Mouse (Mus musculus): ENCODE measurements around the gene Tsg101. TPM values are rescaled to one million over a fixed set of nuclear protein-coding genes. Genes with fewer than 3 reads are reported as not detected.
A peak's percentile ranks its signal among the peaks of the same experiment; 100 is the strongest.

The Tsg101 gene
- total RNA-seq, 1 experiment from 2014 or later, result 51.0 TPM

GRCm38 (mm10) chr7:46880992-46881391, 38.8 kb downstream of the Tsg101 start:
- peak; percentile 80 for ATAC-seq (ENCODE audit: extremely low read depth, insufficient number of reproducible peaks, low FRiP score, poor library complexity, severe bottlenecking)

GRCm38 (mm10) chr7:46879851-46880250, 39.9 kb downstream of the Tsg101 start:
- no peak for ATAC-seq (ENCODE audit: extremely low read depth, insufficient number of reproducible peaks, low FRiP score, poor library complexity, severe bottlenecking)

DNA sequence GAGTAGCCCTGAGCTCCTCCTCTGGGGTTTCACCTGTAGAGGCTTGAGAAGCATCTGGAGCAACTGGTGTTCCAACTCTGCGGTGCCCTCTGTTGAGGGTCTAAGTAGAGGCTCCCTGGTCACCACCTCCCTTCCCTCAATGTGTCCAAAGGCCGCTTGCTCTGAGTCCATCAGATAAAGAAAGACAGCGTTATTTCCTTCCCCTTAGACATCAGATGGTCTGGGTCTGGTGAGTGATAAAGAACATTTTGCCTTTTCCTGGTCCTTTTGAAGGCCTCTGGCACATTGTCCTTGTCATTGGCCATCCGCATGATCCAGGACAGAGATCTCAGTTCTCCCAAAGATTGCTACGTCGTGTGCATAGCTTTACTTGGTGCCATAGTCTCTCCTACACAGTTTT, 42.5 kb downstream of the Tsg101 start:
- ATAC-seq (ENCODE audit: extremely low read depth, insufficient number of reproducible peaks, low FRiP score, poor library complexity, severe bottlenecking), result no peak

- ATAC-seq (ENCODE audit: extremely low read depth, insufficient number of reproducible peaks, low FRiP score, poor library complexity, severe bottlenecking), result no peak
These were observed 42.9 kb downstream of the Tsg101 start for GRCm38 (mm10) chr7:46876841-46877240.

DNA sequence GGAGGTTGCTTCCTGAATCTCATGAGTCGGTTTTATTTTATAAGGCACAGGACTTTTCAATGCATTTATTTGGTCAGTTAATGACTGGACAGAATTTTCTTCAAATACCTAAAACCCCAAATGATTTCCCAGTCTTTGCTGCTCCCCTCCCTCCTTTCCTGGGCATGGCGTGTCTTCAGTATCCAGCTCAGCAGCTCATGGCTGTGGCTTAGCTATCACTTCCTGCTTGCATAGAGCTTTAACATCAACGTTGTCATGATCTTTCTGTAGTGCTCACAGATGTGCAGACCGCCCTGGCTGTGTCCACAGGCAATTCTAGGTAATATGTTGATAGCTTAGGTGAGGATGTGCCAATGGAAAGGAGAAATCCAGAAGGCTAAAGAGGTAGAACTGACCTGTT, 47.8 kb downstream of the Tsg101 start:
- no peak for ATAC-seq (ENCODE audit: extremely low read depth, insufficient number of reproducible peaks, low FRiP score, poor library complexity, severe bottlenecking)

DNA sequence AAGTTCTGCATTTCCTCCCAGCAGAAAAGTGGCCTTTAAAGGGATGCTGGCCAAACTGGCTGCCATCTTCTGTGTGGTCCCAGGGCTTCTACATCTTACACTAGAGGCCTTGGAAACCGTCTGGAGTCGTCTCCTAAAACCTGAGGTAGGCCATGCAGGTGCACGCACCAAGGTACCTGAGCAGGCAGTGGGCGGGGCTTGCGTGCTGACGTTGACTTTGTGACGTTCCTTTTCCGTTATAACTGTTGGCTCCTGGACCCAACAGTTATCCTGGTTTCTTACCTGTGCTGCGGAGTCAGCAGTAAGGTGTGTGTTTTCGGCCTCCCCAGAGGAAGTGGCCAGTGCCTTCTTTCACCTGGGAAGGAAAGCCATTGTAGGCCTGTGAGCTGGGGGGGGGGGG, 58.8 kb downstream of the Tsg101 start, which contains the start of gene Ldhc:
Gene Ldhc (plus strand): TSS at position 208 of the 400 bp plus-strand sequence.
- no peak for ATAC-seq (ENCODE audit: extremely low read depth, insufficient number of reproducible peaks, low FRiP score, poor library complexity, severe bottlenecking)

DNA sequence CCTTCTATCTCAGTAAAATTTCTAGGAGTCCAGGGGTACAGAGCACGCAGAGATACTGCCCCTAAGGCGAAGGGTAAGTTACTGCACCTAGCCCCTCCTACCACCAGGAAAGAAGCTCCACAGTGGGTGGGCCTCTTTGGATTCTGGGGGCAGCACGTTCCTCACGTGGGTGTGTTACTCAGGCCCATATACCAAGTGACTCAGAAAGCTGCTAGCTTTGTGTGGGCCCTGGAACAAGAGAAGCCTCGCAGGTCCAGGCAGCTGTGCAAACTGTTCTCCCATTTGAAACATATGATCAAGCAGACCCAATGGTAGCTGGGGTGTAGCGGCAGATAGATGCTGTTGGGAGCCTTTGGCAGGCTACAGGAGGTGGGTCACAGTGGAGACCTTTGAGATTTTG, 60.7 kb downstream of the Tsg101 start:
- no peak for ATAC-seq (ENCODE audit: extremely low read depth, insufficient number of reproducible peaks, low FRiP score, poor library complexity, severe bottlenecking)

GRCm38 (mm10) chr7:46857436-46857835, 62.3 kb downstream of the Tsg101 start:
- ATAC-seq (ENCODE audit: extremely low read depth, insufficient number of reproducible peaks, low FRiP score, poor library complexity, severe bottlenecking), result no peak

- no peak for ATAC-seq (ENCODE audit: extremely low read depth, insufficient number of reproducible peaks, low FRiP score, poor library complexity, severe bottlenecking)
These were observed 63.8 kb downstream of the Tsg101 start for GRCm38 (mm10) chr7:46855866-46856560.

DNA sequence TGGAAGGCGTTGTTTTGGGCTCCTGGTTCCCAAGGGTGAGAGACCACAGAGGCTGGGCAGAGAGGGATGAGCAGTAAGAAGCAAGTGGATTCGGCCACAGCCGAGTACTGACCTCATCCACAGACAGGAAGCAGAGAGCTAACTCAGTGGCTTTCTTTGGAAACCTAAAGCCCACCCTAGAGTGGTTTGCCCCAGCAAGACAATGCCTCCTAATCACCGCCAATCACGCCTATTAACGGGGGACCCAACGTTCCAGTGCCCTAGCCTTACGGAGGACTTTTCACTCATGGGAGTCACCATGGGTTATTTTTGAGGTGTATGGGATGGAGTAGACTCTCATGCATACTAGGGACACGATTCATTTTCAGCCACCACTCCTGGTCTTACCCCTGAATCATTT, 66.4 kb downstream of the Tsg101 start:
- no peak for ATAC-seq (ENCODE audit: extremely low read depth, insufficient number of reproducible peaks, low FRiP score, poor library complexity, severe bottlenecking)

DNA sequence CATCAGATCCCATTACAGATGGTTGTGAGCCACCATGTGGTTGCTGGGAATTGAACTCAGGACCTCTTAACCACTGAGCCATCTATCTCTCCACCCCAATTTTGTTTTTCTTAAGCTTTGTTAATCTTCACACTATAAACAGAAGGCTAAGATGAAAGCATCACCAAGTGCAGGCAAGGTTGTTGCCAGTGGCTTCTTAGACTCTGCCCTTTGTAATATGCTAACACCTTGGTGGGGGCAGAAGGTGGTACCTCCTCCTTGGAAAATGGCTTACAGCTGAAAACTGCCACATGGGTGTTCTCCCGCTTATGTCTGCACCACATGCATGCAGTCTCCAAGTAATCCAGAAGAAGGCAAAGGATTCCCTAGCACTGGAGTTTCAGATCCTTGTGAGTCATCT, 67.1 kb downstream of the Tsg101 start:
- no peak for ATAC-seq (ENCODE audit: extremely low read depth, insufficient number of reproducible peaks, low FRiP score, poor library complexity, severe bottlenecking)

- ATAC-seq (ENCODE audit: extremely low read depth, insufficient number of reproducible peaks, low FRiP score, poor library complexity, severe bottlenecking), result no peak
These were observed 68.7 kb downstream of the Tsg101 start for GRCm38 (mm10) chr7:46851026-46851425.

DNA sequence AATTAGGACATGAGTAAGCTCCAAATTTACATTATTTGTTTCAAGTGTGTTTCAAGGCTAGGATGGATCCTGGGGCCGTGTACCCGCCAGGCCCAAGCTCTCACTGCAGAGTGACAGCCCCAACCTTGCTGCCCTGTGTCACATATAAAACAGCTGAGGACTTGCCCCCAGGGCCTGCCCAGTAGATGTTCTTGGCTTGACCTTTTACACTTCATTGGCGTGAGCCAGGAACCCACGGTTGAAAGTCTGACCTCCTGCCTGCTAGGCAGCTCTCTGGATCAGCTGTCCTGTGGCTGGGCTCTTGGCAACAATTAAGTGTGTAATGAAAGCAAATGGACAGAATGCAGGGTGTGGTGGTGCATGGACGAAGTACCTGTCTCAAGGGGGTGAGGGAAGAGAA, 70.5 kb downstream of the Tsg101 start:
- no peak for ATAC-seq (ENCODE audit: extremely low read depth, insufficient number of reproducible peaks, low FRiP score, poor library complexity, severe bottlenecking)

GRCm38 (mm10) chr7:46846486-46847244, 73.1 kb downstream of the Tsg101 start:
- peak; percentile 33; the same call in 1 of the 2 replicates for ATAC-seq (ENCODE audit: extremely low read depth, insufficient number of reproducible peaks, low FRiP score, poor library complexity, severe bottlenecking)

DNA sequence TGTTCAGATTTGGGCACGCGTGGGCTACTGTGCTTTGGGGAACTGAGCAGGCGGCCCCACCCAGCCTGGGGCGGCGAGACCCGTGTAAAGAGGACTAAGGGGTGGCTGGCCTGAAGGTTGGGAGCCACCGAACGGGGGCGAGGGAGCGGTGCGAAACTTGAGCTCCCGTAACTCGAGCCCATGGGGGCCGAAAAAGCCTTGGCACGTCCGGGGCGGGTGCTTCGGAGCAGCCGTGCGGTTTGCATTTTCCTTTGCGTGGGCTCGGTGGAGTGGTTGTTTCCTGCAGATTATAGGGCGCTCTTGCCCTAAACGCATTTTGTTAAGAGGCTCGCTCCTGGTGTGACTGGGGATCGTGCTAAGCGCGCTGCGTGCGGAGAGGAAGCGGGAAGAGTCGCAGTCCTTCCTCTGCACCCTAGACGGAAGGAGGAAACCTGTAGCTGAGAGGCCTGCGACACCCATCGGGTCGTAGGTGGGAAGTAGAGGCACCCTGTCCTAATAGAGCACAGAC, 73.7 kb downstream of the Tsg101 start:
- peak; percentile 6; the same call in 1 of the 2 replicates for ATAC-seq (ENCODE audit: extremely low read depth, insufficient number of reproducible peaks, low FRiP score, poor library complexity, severe bottlenecking)

DNA sequence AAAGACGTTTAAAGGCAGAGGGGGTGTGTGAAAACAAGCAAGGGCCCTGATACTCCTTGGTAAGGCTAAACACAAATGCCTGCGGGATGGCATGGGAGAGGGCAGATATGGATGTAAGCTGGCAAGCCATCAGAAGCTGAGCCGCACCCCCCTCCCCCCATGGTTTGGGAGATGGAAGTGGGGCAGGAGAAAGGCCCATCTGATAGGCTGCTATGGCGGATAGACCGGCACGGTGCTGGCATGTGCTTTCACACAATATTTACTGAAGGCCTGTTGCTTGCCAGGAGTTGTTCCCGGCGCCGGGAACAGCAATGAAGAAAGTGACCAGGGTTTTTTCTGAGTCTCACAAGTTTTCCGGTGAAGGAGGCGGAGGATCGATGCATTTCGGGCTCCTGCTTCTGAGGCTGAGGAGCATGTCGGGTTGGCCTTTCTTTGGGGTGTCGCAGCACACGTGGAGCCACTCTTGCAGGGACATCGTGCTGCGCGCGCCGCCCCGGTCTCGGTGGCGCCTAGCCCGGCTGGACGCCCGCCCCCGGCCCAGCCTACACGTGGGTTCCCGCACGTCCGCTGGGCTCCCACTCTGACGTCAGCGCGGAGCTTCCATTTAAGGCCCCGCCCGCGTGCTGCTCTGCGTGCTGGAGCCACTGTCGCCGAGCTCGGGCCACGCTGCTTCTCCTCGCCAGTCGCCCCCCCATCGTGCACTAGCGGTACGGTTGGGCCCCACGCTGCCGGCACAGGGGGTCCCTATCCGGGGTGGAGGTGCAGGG, 74.4 kb downstream of the Tsg101 start:
- ATAC-seq (ENCODE audit: extremely low read depth, insufficient number of reproducible peaks, low FRiP score, poor library complexity, severe bottlenecking), result peak; percentile 84

DNA sequence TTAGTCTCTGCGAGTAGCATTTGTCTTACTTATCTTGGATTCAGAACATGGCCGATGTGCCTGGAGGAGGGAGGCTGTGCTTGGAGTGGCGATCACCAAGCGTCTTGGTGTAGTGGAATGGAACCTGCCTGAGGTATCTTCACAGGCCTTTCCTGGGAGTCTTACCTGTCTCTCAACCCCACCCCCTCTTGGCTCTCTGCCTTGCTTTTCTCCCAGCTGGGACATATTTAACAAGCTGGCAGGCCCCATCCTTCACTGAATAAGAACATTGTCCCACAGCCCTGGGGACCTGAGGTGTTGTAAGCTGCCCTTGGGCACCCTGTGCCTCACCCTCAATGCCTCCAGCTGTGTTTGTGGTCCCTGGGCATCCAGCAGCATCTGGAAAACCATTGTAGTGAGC, 76.2 kb downstream of the Tsg101 start:
- ATAC-seq (ENCODE audit: extremely low read depth, insufficient number of reproducible peaks, low FRiP score, poor library complexity, severe bottlenecking), result no peak

- no peak for ATAC-seq (ENCODE audit: extremely low read depth, insufficient number of reproducible peaks, low FRiP score, poor library complexity, severe bottlenecking)
These were observed 77.5 kb downstream of the Tsg101 start for GRCm38 (mm10) chr7:46842278-46842677.

GRCm38 (mm10) chr7:46840787-46841525, 78.8 kb downstream of the Tsg101 start, which contains the start of gene Ldha:
TSS of gene Ldha (plus strand) at chr7:46841475.
- no peak for ATAC-seq (ENCODE audit: extremely low read depth, insufficient number of reproducible peaks, low FRiP score, poor library complexity, severe bottlenecking)

Data from neutrophil, adult 5-6 weeks (primary cell).